Mouse (Mus musculus) small intestine, adult 2 months (tissue): ENCODE results near the gene Mecom. TPM values are rescaled to one million over a fixed set of nuclear protein-coding genes. Genes with fewer than 3 reads are reported as not detected.

ENCODE experiments used
- H3K27ac ChIP-seq: fragments of 200-500 bp; 2 replicates; pipeline ENCODE4 v1.5.1; 2012; ENCODE audit warnings: low read depth, low read length, control low read depth, inconsistent platforms; ENCODE audit not compliant: insufficient read depth
- H3K27me3 ChIP-seq: fragments of 200-500 bp; 2 replicates; pipeline ENCODE4 v1.6.1; 2012; ENCODE audit warnings: mild to moderate bottlenecking, moderate library complexity, low read length, inconsistent platforms; ENCODE audit not compliant: control insufficient read depth, insufficient read depth
- H3K36me3 ChIP-seq: fragments of 200-500 bp; 2 replicates; pipeline ENCODE4 v1.6.1; 2012; ENCODE audit warnings: mild to moderate bottlenecking, low read length, control low read depth, inconsistent platforms; ENCODE audit not compliant: control insufficient read depth, insufficient read depth
- H3K4me1 ChIP-seq: fragments of 200-500 bp; 2 replicates; pipeline ENCODE4 v1.6.1; 2012; ENCODE audit warnings: low read length, inconsistent platforms, mixed read lengths; ENCODE audit not compliant: control insufficient read depth, insufficient read depth, insufficient read length
- H3K4me3 ChIP-seq: fragments of 200-500 bp; 2 replicates; pipeline ENCODE4 v1.5.1; 2012; ENCODE audit warnings: low read depth, mild to moderate bottlenecking, control low read depth, inconsistent platforms, low read length, moderate library complexity
- CTCF ChIP-seq: fragments of 200-500 bp; IDR thresholded peaks from 2 replicates; pipeline ENCODE4 v1.5.1; 2012; ENCODE audit warnings: low read depth, mild to moderate bottlenecking, control low read depth, inconsistent platforms, low read length, moderate library complexity, mixed read lengths; ENCODE audit not compliant: insufficient replicate concordance, insufficient read length; ENCODE audit errors: extremely low read depth
- POLR2A ChIP-seq: fragments of 200-500 bp; IDR thresholded peaks from 2 replicates; pipeline ENCODE4 v1.6.1; 2012; ENCODE audit warnings: low read depth, mild to moderate bottlenecking, control low read depth, inconsistent platforms, low read length, moderate library complexity
- WGBS: fragments of 180-500 bp; shearing (Covaris S2); methylation state at CpG from one replicate; pipeline ENCODE4 v1.1.7; 2018; 5-methylcytosine and 5-hydroxymethylcytosine counted together
- polyA plus RNA-seq: library from polyadenylated mRNA; depleted of rRNA; stranded (reverse); fragments of >200 nt; gene quantifications from 2 replicates; pipeline ENCODE4 v1.2.3, GENCODE M21; 2012

The Mecom gene
- polyA plus RNA-seq, 1 experiment, result 2.8 TPM

- TF ChIP-seq CTCF (no peak), POLR2A (no peak)
- Histone ChIP-seq H3K27ac (no peak overlapping the region), H3K27me3 (no peaks in the 10 kb centered on the region), H3K36me3 (no peaks in the 10 kb centered on the region), H3K4me1 (no peaks in the 10 kb centered on the region), H3K4me3 (no peak overlapping the region)
- WGBS, result 71% methylated on average over 4 of the region's 4 CpGs
Observed at GRCm38 (mm10) chr3:30410778-30411177, 137.0 kb downstream of the Mecom start.

DNA sequence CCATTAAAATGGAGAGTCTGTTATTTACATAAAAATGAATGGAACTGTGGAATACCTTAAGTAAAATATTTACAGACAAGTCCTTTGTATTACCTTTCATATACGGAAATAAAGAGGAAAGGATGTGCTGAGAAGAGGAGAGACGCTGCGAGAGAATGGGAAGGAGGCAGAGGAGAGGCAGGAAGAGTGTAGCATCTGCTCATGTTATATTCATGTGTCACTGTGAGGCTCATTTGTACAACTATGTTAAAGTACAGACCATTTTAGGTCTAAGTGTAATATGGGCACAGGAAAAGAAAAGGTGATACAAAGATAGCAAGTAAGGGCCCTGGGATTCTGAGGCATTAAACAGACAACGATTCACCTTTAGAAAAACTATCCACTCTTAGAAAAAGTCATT, 143.0 kb downstream of the Mecom start:
- WGBS, result 87% methylated on average over 4 of the region's 4 CpGs
- TF ChIP-seq CTCF, result no peak
- TF ChIP-seq POLR2A, result no peak

DNA sequence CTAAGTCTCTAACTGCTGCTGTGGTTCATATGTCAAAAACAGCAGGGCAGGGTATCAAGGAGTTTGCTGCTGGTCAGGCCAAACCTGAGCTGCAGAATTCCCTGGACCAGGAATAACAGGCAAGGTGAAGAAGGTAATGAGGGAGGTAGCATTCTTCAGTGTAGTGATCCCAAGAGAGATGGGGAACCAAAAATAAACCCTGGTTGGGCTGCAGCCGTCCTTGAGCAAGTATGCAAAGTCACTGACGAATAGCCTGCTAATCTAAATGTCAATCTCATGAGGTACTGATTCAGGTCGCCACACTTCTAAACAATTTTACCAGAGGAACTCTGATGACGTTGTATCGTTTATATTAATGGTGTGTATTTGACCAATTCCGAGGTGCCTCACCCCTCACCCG, 148.9 kb downstream of the Mecom start:
- H3K27ac ChIP-seq, result no peak overlapping the region
- 89% methylated on average over 7 of the region's 7 CpGs for WGBS
- H3K4me3 ChIP-seq, result no peak overlapping the region
- H3K36me3 ChIP-seq, result no peaks in the 10 kb centered on the region
- H3K4me1 ChIP-seq, result peaks cover 2% of the 10 kb centered on the region; the same call in 1 of the 2 replicates
- H3K27me3 ChIP-seq, result no peaks in the 10 kb centered on the region
- TF ChIP-seq CTCF (no peak), POLR2A (no peak)

More for the DNA sequence above, 143.0 kb downstream of the Mecom start:
- Histone ChIP-seq H3K4me3 (no peak overlapping the region), H3K36me3 (no peaks in the 10 kb centered on the region), H3K27me3 (no peaks in the 10 kb centered on the region), H3K4me1 (no peaks in the 10 kb centered on the region), H3K27ac (no peak overlapping the region)

GRCm38 (mm10) chr3:30394911-30395310, 152.9 kb downstream of the Mecom start:
- Histone ChIP-seq H3K4me3 (no peak overlapping the region), H3K36me3 (no peaks in the 10 kb centered on the region), H3K4me1 (peaks cover 4% of the 10 kb centered on the region; the same call in 1 of the 2 replicates), H3K27ac (no peak overlapping the region), H3K27me3 (no peaks in the 10 kb centered on the region)
- no peak for TF ChIP-seq POLR2A
- TF ChIP-seq CTCF, result no peak
- WGBS, result 29% methylated on average over 4 of the region's 4 CpGs

GRCm38 (mm10) chr3:30392662-30393061, 155.1 kb downstream of the Mecom start:
- WGBS, result 71% methylated on average over 4 of the region's 4 CpGs
- H3K4me1 ChIP-seq, result peaks cover 4% of the 10 kb centered on the region; the same call in 1 of the 2 replicates
- H3K27me3 ChIP-seq, result no peaks in the 10 kb centered on the region
- no peak for TF ChIP-seq CTCF
- TF ChIP-seq POLR2A, result no peak
- no peaks in the 10 kb centered on the region for H3K36me3 ChIP-seq
- no peak overlapping the region for H3K27ac ChIP-seq
- no peak overlapping the region for H3K4me3 ChIP-seq

DNA sequence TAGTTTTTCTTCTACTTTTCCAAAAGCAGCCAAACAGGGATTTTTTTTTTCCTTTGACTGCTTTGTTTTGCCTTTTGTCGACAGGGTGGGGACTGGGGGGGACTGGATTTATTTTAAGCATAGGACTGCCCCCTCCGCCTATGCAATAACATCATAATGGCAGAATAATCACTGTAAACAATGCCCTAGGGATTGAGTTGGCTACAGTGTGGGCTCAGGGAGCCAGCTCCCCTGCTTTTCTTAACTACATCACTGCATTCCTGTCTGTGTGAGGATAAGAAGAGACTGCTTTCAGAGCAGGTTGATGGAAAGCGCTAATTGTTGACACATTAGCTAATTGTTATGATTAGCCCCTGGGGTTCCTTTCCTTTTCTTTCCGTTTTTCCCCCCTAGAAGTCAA, 155.6 kb downstream of the Mecom start:
- no peak for TF ChIP-seq CTCF
- TF ChIP-seq POLR2A, result no peak
- WGBS, result 50% methylated on average over 4 of the region's 4 CpGs
- peaks cover 4% of the 10 kb centered on the region; the same call in 1 of the 2 replicates for H3K4me1 ChIP-seq

GRCm38 (mm10) chr3:30390346-30390745, 157.5 kb downstream of the Mecom start:
- Histone ChIP-seq H3K36me3 (no peaks in the 10 kb centered on the region), H3K4me1 (peaks cover 4% of the 10 kb centered on the region; the same call in 1 of the 2 replicates), H3K27me3 (no peaks in the 10 kb centered on the region), H3K4me3 (no peak overlapping the region), H3K27ac (no peak overlapping the region)
- 82% methylated on average over 5 of the region's 5 CpGs for WGBS
- no peak for TF ChIP-seq POLR2A
- TF ChIP-seq CTCF, result no peak

More for the DNA sequence above, 155.6 kb downstream of the Mecom start:
- no peaks in the 10 kb centered on the region for H3K27me3 ChIP-seq
- H3K27ac ChIP-seq, result no peak overlapping the region
- no peaks in the 10 kb centered on the region for H3K36me3 ChIP-seq
- H3K4me3 ChIP-seq, result no peak overlapping the region

GRCm38 (mm10) chr3:30380273-30380672, 167.5 kb downstream of the Mecom start:
- WGBS, result 78% methylated on average over 4 of the region's 4 CpGs
- H3K4me3 ChIP-seq, result no peak overlapping the region
- H3K36me3 ChIP-seq, result no peaks in the 10 kb centered on the region
- no peaks in the 10 kb centered on the region for H3K27me3 ChIP-seq
- TF ChIP-seq POLR2A (no peak), CTCF (no peak)
- H3K27ac ChIP-seq, result no peak overlapping the region
- no peaks in the 10 kb centered on the region for H3K4me1 ChIP-seq
